Mouse (Mus musculus): ENCODE measurements around the gene Pip5k1b.
A peak's percentile ranks its signal among the peaks of the same experiment; 100 is the strongest.

Gene Pip5k1b

DNA sequence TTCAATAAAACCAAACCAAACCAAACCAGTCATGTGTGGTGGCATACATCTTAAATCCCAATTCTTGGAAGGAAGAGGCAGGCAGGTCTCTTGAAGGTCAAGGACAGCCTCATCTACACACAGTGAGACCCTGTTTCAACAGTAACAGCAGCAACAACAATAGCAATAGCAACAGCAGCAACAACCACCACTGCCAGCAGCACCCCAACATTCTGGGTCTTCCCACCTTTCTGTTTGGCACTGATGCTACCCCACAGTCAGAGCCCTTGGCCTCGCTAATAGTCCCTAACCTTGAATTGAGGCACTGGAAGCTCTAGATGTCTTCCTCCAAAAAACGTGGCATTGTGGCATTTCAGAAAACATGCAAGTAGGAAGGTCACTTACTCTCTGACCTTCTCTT lies 225.3 kb downstream of the Pip5k1b start:
- DNase-seq, result no peak

DNA sequence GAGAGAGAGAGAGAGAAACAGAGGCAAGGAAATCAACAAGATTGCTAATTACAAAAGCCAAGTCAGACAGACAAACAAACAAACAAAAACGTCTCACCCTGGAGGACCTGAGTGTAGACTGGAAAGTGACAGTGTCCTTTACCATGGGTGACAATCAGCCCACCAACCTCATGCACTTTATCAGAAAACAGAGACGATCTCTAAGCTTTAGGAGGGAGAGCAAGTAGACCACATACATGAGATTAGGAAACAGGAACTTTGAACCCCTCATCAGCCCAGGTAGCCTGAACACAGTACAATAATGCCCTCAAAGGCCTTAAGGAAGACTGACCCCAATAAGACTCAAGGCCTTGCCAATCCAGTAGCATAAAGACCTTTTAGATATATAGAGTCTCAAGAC lies 227.8 kb downstream of the Pip5k1b start:
- DNase-seq, result no peak

DNA sequence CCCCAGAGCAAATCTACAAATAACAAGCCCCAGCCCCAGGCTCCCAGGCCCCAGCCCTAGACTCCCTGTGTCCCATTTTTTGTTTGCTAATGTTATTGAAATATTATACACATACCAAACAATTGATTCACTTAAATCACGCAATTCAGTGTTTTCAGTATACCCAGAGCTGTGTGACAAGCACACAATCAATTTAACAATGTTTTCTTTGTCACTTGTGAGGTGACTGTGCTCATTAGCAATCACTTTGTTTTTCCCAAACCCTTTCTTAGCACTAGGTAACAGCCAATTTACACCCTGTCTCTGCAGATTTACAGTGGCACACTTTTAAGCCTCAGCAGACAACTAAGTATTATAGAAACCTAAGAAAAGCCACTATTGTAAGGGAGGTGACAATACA lies 228.7 kb downstream of the Pip5k1b start:
- no peak for DNase-seq

DNA sequence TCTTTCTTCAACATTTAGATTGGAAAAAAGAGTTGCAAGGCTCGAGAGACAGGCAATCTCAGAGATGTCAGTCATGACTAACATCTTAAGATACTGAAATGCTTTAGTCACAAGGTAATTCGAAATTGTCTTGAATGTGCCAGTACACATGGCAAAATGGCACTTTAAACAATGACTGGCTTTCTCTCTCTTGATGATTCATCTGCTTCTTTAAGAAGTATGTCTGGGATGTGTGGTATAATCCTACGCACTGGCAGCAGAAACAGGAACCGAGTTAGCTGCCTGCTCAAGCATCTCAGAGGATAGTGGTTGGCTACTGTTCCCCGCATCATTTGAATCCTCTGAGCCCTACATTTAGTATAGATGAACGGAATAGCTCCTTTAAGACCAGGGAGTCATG lies 230.0 kb downstream of the Pip5k1b start:
- no peak for DNase-seq

DNA sequence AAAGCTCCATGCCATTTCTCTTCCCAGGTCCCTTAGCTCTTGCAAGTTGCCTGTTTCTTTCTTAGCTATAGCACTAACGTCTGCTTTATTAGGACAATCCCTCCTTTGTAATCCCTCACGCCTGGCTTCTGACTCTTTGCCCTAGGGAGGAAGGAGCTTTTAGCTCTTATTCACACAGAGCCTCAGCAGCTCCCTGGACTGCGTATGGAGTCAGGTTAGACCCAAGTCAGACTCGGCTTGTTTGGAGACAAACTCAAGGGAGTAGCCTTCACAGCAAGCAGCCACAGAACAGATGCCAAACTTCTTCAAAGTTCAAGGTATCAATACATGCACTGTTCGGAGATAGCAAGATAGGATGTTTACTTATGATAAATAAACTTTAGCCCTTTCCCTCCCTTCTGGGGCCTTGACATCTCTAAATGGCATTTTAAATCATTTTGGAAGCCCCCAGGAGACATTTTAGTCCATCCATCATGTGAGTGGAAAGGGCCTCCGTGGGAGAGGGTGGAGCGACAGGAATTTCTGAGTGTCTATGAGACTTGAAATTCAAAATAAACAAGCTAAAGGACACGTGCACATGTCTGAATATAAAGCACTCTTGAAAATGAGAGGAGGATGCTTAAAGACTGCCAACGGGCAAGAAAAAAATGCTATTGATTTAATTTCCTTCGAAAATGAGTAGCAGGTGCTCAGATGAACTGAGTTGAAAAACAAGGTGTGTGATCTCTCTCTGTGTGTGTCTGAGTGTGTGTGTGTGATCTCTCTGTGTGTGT lies 231.6 kb downstream of the Pip5k1b start:
- DNase-seq, result no peak

DNA sequence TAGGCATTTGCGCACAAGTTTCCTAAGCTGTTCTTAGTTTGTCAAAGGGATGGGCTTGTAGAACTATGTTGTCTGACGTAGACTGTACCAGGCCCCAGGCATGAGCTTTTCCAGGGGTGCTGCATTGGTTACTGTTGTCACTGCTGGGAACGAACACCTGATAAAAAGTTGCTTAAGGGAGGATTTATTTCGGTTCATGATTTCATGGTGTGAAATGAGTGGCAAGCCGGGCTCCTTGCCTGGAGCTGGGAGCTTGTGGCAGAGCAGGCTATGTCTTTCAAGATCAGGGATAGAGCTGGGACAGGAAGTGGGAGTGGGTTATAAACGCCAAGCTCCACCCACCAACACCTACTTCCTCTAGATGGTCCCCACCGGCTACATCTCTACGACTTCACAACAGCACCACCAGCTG lies 233.8 kb downstream of the Pip5k1b start:
- peak; percentile 32 for DNase-seq

DNA sequence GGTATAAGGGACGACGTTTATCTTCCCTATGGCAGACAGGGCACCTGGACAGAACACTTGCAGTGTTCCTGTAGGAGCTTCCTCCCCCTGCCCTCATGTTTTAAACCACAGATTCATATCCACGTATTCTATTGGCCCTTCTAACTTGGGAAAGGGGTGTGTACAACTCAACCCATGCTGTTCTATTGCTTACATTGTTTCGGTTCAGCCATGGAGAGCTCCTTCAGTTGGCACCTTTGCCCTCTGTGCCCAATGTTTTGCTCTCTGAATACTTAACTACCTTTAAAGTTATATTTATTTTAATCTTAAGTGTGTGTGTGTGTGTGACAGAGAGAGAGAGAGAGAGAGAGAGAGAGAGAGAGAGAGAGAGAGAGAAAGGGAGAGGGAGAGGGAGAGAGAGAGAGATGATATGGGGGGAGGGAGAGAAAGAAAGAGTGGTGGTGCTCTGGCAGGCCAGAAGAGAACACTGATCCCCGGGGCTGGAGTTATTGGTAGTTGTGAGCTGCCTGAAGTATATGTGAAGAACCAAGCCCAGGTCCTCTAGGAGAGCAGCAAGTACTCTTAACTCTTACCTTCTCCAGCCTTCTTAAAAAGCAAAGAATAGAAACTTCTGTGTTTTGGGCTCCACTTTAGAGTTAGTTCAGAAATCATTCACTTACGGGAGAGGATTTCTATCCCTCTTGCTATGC lies 234.3 kb downstream of the Pip5k1b start:
- peak; percentile 72 for DNase-seq

DNA sequence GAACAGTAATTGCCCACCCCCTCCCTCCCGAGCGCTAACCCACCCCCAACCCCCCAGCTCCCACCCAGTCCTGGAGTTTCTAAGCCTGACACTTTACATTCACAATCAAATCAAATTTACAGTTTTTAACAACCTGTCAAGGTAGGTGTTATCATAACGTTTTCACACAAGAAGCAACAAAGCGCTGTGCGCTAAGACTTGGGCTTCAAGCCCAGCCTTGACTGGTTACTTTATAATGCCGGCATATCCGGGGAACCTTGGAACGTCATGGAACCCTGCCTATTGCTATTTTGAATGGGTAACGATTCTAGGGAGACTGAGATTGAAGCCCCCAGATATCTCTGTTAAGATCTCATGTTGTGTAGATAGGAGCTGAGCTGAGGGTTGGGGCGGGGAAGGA lies 237.5 kb downstream of the Pip5k1b start:
- DNase-seq, result no peak

DNA sequence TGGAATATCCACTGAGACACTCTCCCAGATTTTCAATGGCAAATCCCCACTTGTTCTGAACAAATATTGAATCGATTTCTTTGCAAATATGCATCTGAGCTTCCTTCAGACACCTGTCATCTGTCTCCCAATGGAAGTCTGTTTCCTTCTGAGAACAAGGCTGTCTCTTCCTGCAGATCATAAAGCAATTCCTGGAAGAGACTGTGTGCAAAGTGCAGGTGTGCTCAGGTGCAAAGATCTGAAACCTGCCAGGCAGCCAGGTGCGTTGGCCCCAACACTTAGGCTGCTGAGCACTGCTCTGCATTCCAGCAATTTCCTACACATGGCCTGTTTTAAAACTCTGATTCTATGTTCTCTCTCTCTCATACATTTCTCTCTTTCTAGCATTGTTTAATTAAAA lies 237.9 kb downstream of the Pip5k1b start:
- DNase-seq, result no peak

DNA sequence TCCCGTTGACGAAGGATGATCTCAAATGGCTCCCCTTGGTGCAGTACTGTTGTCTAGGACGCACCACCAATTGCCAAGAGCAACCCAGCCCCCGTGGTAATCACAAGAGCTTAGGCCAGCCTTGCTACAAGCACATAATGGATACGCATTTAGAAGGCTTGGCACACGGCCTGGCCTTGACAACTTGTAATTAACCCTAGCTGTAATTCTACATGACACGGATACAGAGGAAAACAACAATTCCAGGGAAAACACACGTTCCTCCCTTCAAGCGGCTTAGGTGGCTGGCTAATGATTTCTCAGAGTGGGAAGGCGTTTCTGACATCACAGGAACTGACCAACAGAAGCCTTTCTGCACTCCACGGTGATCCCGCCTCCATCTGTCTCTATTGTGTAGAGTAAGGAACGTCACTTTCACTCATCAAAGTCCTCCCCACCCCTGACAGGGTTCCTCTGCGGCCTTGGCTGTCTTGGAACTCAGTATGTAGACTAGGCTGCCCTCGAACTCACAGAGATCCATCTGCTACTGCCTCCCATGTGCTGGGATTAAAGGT lies 238.6 kb downstream of the Pip5k1b start:
- no peak for DNase-seq

DNA sequence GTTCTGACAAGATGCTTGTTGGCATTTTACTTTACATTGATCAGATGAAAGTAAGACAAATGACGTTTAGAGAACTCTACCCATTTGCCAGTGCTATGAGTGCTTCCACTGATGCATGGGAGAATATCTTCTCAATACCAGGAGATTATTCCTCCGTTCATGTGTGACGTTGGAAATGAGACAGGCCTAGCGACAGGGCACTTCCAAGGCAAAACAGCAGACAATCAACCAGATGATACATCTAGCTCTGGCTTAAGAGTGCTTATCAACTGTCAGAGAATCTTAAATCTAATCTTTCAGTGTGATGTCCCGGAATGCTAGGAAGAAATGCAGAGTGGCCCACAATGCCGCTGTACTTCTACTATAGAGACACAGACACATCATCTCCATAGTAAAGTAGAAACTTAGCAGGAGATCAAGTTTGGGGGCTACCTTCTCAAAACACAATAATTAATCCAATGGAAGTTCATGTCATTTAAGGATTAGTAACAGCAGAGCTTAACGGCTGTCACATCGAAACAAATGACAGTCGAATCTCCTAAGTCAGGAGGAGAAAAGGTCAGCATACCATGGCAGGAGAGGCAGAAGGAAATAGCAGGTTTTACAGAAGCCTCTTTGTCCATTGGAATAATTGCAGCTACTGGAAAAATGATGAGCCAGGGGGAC lies 239.5 kb downstream of the Pip5k1b start:
- DNase-seq, result no peak

DNA sequence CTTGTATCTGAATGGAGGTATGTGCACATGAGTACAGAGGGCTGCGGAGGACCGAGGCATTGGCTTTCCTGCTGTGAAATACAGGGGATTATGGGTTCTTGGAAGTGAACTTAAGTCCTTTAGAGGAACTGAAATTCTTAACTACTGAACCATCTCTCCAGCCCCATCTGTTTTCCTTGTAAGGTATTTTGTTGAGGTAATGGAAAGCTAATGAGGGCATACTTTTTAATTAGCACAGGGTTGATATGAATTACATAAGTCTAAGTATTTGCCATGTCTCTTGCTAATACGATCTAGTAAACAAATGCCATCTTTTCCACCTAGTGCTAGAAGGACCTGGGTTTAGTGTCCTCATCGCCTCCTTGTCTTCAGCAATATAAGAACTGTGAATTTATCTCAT lies 240.4 kb downstream of the Pip5k1b start:
- DNase-seq, result no peak

DNA sequence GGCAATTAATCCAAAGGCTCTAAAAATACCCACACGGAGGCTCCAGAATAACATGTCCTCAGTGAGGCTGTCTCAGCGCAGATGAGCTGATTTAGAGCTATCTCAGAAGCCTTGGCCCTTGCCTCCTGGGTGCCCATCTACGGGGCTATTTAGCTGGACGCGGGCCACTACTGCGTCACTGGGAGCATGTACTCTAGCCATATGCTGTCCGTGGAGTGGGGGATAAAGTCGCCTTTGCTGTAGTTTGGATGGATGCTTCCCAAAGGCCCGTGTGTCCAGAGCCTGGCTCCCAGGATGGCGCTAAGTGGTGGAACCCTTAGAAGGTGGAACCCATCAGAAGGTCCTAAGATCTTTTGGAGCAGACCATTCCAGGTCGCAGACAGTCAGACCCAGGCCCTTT lies 241.0 kb downstream of the Pip5k1b start:
- no peak for DNase-seq

DNA sequence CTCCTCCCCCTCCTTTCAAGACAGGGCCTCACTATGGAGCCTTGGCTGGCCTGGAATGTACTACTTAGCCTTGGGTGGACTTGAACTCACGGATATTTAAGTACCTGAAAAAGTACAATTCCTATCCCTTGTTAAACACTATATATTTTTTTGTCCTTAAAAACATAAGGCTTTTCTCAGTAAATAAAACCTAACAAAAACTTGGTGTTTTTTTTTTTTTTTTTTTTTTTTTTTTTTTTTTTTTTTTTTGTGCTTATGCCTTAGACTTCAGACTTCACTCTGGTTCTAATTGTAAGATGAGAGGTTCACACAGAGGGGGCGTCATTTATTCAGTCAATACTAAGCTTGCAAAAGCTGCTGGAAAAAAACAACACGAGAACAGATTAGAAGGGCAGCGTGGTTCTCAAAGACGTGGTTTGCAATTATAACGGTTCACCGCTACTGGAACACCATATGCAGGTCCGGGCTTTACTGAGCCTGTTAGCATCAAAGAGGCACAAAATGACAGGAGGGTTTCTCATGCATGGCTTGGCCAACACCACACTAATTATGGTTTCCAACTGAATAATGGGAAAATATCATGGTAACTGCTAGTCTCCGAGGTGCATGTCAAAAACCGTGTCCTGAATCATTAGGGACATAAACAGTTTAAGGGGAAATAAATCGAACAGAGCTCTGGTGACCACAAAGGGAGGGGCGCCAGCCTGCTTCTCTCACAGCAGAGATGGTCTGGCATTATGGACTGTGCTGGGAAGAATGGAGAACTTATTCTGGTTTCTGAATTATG lies 242.9 kb downstream of the Pip5k1b start:
- DNase-seq, result no peak

DNA sequence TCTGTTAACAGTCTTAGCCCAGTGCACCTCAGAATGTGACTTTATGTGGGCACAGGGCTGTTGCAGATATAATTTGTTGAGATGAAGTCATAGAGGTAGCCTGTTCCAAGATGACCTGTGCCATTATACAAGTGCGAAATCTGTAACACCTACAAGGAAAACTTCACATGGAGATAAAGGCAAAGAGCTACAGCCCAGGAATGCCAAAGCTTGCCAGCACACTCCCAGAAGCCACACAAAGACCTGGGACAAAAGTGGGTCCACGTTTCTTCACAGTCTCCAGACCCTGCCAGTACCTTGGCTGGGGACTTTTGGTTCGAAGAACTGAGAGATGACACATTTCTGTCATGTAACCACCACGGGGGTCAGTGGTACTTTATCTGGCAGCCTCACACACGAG lies 243.6 kb downstream of the Pip5k1b start:
- DNase-seq, result no peak

DNA sequence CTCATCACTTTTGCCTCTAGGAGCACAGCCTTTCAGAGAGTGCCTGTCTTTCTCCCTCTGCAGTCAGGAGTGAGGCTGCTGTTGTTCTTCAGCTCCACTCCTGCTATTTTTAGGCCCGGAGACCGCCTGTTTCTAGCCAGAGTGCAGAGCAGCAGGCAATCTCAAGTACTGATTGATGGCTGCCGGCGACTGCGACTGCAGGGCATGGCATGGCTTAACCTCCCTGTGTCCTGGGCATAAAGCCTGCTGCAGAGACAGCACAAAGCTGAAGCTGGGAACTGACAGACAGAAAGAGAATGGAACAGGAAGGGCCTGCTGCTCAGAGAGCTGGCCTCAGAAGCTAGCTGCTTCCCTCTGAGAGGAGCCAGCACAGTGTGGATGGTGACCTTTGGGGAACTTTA lies 247.4 kb downstream of the Pip5k1b start:
- DNase-seq, result peak; percentile 54

DNA sequence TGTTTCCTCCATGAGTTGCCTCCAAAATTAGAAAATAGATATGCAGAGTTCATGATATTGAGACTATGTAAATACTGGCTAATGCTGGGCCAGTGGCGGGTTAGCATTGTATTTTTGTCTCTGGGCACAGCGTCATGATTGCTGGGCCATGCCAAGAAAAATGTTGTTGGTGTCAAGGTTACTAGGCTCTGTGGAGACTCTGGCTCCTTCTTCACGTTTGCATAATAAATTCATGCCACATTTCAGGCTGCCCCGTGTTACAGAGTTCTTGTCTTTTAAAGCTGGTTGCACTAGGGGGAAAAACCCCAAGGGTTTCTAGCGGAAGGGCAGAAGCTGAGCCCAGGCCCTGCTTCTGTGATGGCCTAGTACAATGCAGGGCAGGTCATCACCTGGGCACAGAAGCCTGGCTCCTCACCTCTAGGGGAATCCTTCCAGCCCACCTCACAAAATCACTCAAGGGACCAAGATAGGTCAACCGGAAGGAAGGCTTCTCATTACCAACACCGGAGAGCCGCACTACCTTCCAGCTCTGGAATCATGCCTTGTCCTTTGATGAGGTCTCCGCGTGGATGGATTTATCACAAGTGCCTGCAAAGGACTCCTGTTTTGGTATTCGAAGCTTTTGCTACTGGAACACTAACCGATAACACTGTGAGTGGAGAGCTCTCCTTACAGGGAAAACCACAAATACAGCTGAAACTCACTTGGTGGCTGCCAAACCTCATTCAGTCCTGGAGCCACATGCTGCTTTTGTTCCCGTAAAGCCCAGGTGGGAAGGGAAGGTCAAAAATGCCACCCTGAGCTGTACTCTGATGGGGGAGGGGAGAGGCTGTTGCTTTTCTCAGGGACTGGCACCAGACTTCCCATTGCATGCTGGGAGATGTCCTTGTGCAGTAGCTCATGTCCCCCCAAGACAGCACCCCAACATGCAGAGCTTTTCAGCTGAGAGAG lies 248.1 kb downstream of the Pip5k1b start:
- DNase-seq, result peak; percentile 54

DNA sequence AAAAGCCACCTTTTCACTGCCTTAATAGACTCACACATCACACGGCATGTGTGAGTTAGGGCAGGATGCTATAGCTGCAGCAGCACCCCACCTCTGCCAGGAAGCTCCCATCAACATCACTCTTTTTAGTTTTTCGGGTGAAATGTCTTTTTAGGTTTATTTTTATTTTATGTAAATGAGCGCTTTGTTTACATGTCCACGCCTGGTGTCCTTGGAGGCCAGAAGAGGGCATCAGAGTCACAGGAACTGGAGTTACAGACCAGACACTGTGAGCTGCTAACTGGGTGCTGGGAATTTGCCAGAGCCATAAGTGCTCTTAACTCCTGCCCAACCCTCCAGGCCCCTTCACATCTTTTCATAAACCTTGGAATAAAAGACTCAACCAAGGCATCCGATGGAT lies 249.3 kb downstream of the Pip5k1b start:
- DNase-seq, result no peak

DNA sequence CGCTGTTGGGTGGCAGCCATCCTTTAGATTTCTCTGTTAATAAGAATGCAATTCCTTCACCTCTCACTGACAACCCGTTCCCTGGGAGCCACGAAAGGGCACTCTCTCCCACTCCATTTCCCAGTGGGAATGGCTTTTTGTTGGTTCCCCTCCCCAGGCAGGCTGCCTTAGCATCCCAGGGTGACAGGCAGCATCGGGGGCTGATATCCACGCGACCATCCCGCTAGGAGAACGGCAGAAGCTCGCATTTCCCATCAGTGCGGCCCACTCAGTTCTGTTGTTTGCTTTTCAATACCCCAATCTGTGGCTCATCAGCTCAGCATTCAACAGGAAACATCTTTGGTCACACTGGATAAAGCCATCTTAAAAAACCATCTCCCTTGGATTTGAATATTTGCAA lies 253.5 kb downstream of the Pip5k1b start:
- no peak for DNase-seq

DNA sequence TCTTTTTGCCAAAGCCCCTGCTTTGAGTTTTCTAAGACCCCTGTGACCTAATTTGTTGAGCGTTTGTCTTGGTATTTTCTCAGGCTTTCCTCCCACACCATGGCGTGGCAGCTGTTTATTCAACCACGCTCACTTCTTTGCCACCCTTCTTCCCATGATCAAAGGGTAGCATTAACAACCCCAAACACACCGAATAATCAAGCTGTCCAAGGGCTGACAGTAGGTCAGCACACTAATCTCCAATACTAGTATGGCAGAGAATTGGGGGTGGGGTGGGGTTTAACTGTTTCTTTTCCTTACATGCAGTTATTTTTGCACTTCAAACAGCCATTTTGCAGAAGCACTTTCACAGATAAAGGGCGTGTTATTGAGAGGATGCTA lies 253.9 kb downstream of the Pip5k1b start:
- DNase-seq, result no peak

DNA sequence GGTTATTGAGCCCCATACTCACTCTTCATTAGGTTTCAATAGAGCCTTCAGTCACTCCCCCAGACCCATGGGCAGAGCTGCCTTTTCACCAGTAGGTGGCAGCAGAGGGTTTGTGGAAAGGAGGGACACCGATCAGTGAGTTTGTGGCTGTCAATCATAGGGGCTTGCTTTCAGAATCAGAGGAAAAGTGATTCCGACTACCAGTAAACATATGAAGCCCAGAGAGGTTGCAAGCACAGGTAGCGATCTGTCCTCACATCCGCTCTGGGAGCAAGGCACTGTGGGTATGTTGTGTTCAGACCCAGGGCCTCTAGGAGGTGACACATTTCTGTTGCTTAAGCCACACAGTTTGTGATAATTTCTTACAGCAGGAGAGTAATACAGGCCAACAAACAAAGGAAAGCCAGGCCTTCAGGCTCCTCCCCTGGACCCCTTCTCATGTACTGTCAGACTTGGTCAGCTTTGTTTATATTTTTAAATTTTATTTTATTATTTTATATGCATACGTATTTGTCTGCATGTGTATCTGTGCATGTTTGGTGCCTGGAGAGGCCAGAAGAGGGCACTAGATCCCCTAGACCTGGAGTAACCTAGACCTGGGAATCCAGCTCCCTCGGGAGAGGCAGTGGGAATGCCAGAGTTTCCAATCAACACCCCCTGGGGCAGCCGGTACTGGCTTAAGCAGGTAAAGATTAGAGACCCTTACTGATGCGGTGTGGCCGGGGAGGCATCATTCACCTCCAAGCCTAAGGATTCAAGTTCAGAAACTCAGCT lies 254.5 kb downstream of the Pip5k1b start:
- DNase-seq, result peak; percentile 82
